Mouse (Mus musculus) R1 (cell line): ENCODE results near the gene Zdhhc16.

Experiments used
- DNase-seq: peaks from one replicate; pipeline ENCODE4 v3.0.0-alpha.2; 2018; ENCODE audit warnings: low read depth, low spot score

The Zdhhc16 gene

GRCm38 (mm10) chr19:41933179-41934086 is at the start of gene Zdhhc16, which contains the start of gene Exosc1:
Gene Zdhhc16 (plus strand): TSS chr19:41933480.
Gene Exosc1 (minus strand): TSS chr19:41933423.
- peak; percentile 99 for DNase-seq

GRCm38 (mm10) chr19:41883882-41884281 is 49.4 kb upstream of the Zdhhc16 start:
- DNase-seq: no peak

- no peak for DNase-seq
Observed at GRCm38 (mm10) chr19:41888191-41888590, 45.1 kb upstream of the Zdhhc16 start.

DNA sequence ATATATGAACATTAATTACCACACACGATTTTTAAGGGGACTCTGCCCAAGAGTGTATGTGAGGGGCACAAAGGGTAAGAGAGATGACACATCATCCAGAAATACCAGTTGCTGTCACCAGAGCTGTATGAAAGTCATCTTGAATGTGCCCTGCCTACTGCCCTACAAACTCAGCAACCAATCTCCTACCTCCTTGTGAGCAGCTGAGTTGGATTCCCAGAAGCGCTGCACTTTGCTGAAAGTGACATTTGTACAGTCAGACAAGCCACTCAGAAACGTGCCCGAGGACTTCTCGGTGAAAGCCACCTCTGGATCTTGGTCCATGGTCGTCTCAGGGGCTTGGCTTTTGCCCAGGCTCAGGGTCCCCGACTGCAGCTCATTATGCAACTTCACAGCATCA is 38.3 kb upstream of the Zdhhc16 start:
- DNase-seq: no peak

DNA sequence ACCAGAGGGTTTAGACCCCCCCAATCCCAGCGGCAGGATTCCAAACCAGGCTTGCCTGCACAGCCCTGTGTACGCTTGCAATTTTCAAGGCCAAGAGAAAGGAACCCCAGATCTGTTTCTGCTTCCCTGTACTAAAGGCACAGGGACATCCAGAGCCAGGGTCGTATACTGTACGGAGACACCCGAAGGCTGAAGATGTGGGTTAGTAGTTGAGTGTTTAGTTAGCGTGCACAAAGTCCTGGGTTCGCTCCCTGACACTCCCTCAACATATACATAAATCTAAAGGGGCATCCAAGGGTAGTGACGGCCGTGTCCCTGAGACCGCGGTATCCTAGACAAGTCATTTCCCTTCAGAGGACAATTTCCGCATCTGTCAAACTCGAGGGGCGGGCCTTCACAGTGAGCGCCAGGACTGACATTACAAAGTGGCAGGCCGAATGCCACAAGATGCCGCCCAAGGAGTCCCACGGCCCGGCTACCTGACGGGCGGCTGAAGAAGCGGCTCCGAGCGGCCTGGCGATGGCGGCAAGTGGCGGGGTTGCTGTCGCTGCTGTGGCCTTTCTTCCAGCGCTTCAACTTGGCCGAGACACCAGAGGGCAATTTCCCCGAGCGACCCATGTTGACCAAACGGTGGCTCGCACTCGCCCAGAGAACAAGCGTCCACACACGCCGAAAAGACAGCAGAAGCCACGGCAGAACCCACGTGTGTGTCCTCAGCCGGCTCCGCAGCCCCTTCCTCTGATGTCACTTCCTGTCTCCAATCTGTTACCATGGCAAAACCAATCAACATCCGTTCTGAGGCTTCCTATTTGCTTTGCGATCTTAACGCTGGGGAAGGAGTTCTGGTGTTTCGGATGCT is 37.6 kb upstream of the Zdhhc16 start, which contains the start of gene Rrp12:
Gene Rrp12, minus strand, starts transcription at position 714 of the 859 bp plus-strand sequence.
- peak; percentile 96 for DNase-seq

DNA sequence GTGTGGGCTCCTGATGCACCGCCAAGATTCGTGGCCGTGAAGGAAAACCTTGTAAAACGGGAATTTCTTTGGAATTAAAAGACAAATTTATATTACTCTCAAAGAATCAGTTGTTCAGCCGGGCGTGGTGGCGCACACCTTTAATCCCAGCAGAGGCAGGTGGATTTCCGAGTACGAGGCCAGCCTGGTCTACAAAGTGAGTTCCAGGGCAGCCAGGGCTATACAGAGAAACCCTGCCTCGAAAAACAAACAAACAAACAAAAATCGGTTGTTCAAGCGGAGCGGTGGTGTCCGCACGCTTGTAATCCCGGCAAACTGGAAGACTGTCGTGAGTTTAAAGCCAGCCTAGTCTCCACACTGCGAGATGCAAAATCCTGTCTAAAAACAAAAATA is 37.0 kb upstream of the Zdhhc16 start:
- DNase-seq: no peak

- DNase-seq: peak; percentile 68
Observed at GRCm38 (mm10) chr19:41898860-41899259, 34.4 kb upstream of the Zdhhc16 start.

DNA sequence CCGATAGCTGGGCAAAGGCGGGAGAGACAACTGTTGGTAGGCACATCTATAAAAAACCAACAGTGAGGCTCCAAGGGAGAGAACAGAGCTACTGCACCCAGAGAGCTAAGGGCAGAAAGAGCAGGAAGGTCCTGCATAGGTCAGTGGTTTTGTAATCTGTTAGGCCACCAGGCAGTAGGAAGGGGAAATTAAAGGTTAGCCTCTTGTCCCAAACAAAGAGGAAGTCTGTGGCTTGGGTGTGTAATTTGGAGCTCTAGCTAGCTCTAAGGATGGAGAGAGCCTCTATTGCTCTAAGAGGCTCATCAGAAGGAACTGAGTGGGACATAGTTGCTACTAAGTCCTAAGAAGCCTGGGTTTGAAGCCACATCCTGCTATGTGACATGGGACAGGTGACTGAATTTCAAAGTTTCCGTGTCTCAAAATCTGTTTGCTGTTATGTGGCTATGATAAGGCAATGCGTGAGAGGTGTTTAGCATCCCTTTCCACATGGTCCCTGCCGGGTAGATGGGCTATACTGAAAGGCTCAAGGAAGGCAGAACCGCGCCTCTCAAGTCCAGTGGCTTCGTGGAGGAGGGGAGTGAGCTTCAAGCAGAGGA is 32.7 kb upstream of the Zdhhc16 start:
- no peak for DNase-seq

DNA sequence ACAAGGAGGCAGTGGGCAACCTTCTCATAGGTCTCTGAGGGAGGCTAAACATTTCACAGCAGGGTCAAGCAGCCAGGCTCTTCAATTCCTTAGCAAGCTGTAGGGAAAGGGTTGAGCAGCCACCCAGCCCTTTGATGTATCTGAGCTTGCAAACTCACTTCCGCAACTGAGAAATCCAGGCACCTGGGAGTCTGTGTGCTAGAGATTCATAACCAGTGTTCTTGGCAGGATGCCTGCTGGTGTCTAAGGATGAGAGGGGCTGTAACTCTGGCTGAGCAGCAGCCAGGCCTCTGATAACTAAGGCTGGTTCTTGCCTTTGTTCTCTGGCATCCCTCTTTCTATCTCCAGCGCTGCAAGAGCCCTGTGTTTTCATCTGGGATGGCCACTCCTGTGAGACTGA is 31.6 kb upstream of the Zdhhc16 start:
- no peak for DNase-seq

GRCm38 (mm10) chr19:41902848-41903593 is 30.3 kb upstream of the Zdhhc16 start:
- no peak for DNase-seq

GRCm38 (mm10) chr19:41905246-41905645 is 28.0 kb upstream of the Zdhhc16 start:
- no peak for DNase-seq

DNA sequence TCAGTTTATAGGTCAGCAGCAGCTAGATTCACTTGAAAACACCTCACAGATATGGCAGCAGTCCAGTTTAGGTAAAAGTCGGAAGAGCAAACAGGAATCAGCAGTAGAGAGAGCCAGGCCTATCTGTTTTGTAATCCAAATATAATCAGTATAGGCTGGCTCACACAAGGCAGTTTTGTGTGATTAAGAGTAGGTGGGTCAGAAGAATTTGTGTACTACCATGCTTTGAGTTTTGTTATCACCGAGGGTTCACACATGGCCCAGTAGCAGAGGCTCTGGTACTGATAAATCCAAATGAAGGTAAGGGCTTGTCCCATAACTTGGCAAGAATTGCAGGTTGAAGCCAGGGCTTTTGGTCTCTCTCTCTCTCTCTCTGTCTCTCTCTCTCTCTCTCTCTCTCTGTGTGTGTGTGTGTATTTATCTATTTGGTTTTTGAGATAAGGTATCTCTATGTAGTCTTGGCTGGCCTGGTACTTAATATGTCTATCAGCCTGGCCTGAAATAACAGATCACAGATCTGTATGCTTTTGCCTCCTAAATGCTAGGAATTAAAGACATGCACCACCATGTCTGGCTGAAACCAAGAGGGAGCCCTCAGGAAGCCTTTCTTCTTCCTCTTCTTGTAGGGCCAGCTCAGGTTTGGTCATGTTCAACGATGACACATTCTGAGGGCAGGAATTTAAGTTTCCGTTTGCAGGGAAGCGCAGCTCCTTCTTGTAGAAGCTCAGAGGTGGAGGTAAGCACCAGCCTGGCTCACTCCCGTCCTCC is 26.8 kb upstream of the Zdhhc16 start:
- DNase-seq: no peak

- DNase-seq: no peak
Observed at GRCm38 (mm10) chr19:41907079-41907760, 26.1 kb upstream of the Zdhhc16 start.

GRCm38 (mm10) chr19:41908736-41909135 is 24.5 kb upstream of the Zdhhc16 start:
- no peak for DNase-seq

DNA sequence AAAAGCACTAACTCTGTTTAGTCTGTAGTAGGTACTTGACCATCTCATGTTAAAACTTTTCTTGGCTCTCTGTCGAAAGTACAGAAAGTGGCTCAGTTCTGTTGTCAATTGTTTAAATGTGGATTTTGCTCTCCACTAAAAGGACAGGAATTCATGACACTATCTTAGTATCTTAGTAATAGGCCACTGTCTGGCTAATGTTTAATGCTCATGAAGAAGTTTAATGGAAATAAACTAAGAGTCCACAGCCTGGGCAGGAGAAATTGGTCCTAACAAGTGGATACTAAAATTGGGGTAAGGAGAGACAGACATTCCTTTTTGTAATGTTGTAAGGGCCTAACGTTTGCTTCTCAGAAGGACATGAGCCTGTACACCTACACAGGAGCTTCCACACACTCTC is 22.9 kb upstream of the Zdhhc16 start:
- DNase-seq: no peak

DNA sequence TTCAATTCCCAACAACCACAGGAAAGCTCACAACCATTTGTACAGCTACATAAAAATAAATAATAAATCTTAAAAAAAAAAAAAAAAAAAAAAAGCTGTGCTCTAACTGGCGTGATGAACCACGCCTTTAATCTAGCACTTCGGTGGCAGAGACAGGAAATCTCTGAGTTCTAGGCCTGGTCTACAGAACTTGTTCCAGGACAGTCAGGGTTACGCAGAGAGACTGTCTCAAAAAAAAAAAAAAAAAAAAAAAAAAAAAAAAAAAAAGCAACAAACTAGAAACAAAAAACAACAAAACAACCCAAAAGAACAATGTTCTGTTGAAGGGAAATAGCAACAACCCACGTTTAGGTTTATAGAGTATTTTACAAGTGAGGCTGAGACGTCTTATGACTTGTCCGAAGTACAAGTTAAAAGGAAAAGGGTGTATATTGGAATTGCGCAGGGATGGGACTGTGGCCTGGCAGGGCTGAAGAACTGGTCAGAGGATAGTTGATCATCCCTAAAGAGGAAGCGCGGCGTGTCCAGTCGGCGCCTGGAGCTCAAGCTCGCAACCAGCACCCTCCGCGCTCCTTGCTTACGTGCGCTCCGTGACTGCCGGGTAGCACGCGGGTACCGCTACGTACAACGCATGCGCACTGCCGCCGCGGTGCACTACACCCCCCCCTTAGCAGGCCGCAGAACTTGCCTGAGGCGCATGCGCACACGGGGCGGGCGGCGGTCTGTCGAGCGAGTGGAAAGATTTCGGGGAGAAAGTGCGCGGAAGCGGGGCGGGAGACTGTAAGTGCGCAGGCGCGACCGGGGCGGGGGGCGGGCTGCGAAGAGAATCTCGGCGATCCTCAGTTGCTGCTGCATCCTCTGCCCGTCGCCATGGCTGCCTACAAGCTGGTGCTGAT is 21.9 kb upstream of the Zdhhc16 start, which contains the start of gene Pgam1:
Gene Pgam1, plus strand, starts transcription at position 746 of the 896 bp plus-strand sequence.
- DNase-seq: peak; percentile 98

DNA sequence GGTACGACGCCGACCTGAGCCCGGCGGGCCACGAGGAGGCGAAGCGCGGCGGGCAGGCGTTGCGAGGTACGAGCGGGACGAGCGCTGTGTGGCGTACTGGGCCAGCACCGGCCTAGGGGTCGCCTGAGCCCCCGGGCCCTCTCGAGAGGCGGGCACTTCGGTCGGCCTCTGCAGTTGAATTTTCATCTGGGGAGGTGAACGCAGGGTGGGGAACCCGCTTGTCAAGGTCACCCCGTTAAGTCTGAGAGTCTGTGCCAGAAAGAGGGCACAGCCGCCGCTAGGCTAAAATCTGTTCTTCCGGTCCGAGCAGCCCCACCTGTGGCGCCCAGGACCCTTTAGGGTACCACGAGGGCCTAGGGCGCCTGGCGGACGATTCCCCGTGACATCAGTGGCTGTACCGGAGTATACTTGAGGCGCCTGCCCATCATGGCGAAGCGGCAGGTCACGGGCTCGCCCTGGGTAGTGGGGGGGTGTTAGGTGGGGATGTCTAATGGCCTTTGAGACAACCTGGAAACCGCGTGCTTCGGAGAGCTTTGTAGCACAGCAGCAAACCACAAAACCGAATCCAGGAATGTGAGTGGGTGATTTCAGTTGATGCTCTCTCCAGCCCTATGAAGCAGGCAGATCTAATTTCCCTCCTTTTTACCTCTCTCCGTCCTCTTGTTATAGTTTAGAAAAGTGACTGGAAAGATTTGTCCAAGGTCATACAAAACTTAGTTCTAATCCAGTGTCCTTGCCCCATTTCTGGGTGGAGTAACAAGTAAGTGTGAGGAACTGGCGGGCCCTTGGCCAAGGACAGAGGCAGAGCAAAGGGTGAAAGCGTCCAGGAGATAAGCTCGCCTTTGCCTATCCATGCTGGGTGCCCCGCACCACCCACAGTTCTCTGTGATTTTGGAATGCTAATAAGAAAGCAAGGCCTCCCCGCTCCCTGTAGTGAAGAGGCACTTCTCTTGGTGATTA is 20.9 kb upstream of the Zdhhc16 start:
- DNase-seq: peak; percentile 47
